Mouse (Mus musculus): ENCODE measurements around the gene Ttll13.
A peak's percentile ranks its signal among the peaks of the same experiment; 100 is the strongest.

Gene Ttll13

GRCm38 (mm10) chr7:80246148-80246721 is at the start of gene Ttll13:
Ttll13 (plus strand) TSS chr7:80246376.
- DNase-seq: peak; percentile 98 to 99

GRCm38 (mm10) chr7:80197371-80197770 is 48.8 kb upstream of the Ttll13 start:
- no peak for DNase-seq

- DNase-seq: peak; percentile 83 to 94
Observed at GRCm38 (mm10) chr7:80197941-80198778, 48.0 kb upstream of the Ttll13 start.

- DNase-seq: no peak
Observed at GRCm38 (mm10) chr7:80198863-80199262, 47.3 kb upstream of the Ttll13 start.

- no peak for DNase-seq
Observed at GRCm38 (mm10) chr7:80199286-80199685, 46.9 kb upstream of the Ttll13 start.

- no peak for DNase-seq
Observed at GRCm38 (mm10) chr7:80199851-80200587, 46.2 kb upstream of the Ttll13 start.

GRCm38 (mm10) chr7:80200588-80200945 is 45.6 kb upstream of the Ttll13 start:
- no peak for DNase-seq

- no peak for DNase-seq
Observed at GRCm38 (mm10) chr7:80200963-80201539, 45.1 kb upstream of the Ttll13 start.

GRCm38 (mm10) chr7:80201888-80202540 is 44.2 kb upstream of the Ttll13 start:
- DNase-seq: peak; percentile 36 to 63

GRCm38 (mm10) chr7:80202961-80203360 is 43.2 kb upstream of the Ttll13 start:
- no peak for DNase-seq

- no peak for DNase-seq
Observed at GRCm38 (mm10) chr7:80203638-80204096, 42.5 kb upstream of the Ttll13 start.

- no peak for DNase-seq
Observed at GRCm38 (mm10) chr7:80204362-80204761, 41.8 kb upstream of the Ttll13 start.

GRCm38 (mm10) chr7:80204961-80205360 is 41.2 kb upstream of the Ttll13 start:
- no peak for DNase-seq

GRCm38 (mm10) chr7:80205705-80206589 is 40.2 kb upstream of the Ttll13 start:
- no peak for DNase-seq

GRCm38 (mm10) chr7:80207314-80207731 is 38.9 kb upstream of the Ttll13 start:
- peak; percentile 61 to 90 for DNase-seq

GRCm38 (mm10) chr7:80208026-80208642 is 38.0 kb upstream of the Ttll13 start:
- peak; percentile 51 to 76 for DNase-seq

- DNase-seq: peak; percentile 56 to 77
Observed at GRCm38 (mm10) chr7:80208738-80209430, 37.3 kb upstream of the Ttll13 start.

GRCm38 (mm10) chr7:80209669-80210068 is 36.5 kb upstream of the Ttll13 start:
- DNase-seq: peak in 1 of 2 experiments; percentile 29

GRCm38 (mm10) chr7:80210982-80211381 is 35.2 kb upstream of the Ttll13 start:
- no peak for DNase-seq

- DNase-seq: no peak
Observed at GRCm38 (mm10) chr7:80213604-80214003, 32.6 kb upstream of the Ttll13 start.

Measured in kidney, postnatal 25 days (tissue).